Mouse (Mus musculus) forebrain, embryonic 11.5 days (tissue): ENCODE data around the gene Prodh2. TPM values are rescaled to one million over a fixed set of nuclear protein-coding genes. Genes with fewer than 3 reads are reported as not detected.

ENCODE experiments used
- ATAC-seq: fragments of 200-750 bp; cut with Nextera tagmentation; replicated peaks from 2 replicates; pipeline ENCODE4 v1.8.0; 2017; ENCODE audit warnings: moderate TSS enrichment; ENCODE audit not compliant: low FRiP score
- DNase-seq: peaks from one replicate; pipeline ENCODE4 v3.0.0-alpha.2; 2017; ENCODE audit warnings: low spot score
- H3K27ac ChIP-seq: fragments of 300-500 bp; sonication (generic); 2 replicates; pipeline ENCODE4 v1.5.1; 2014; ENCODE audit warnings: low read depth, low read length
- H3K27me3 ChIP-seq: fragments of 300-500 bp; sonication (generic); 2 replicates; pipeline ENCODE4 v1.6.1; 2014; ENCODE audit warnings: mild to moderate bottlenecking, low read length, mixed read lengths; ENCODE audit not compliant: control insufficient read depth, insufficient read depth
- H3K36me3 ChIP-seq: fragments of 300-500 bp; sonication (generic); 2 replicates; pipeline ENCODE4 v1.6.1; 2014; ENCODE audit warnings: mild to moderate bottlenecking, low read length, moderate library complexity, mixed read lengths; ENCODE audit not compliant: control insufficient read depth, insufficient read depth
- H3K4me1 ChIP-seq: fragments of 300-500 bp; sonication (generic); replicated peaks from 2 replicates; pipeline ENCODE4 v1.6.1; 2014; ENCODE audit warnings: low read length, mixed read lengths; ENCODE audit not compliant: control insufficient read depth, insufficient read depth
- H3K4me2 ChIP-seq: fragments of 300-500 bp; sonication (generic); 2 replicates; pipeline ENCODE4 v1.6.1; 2014; ENCODE audit warnings: low read depth, mild to moderate bottlenecking, low read length, moderate library complexity, mixed read lengths; ENCODE audit not compliant: severe bottlenecking
- H3K4me3 ChIP-seq: fragments of 300-500 bp; sonication (generic); 2 replicates; pipeline ENCODE4 v1.5.1; 2014; ENCODE audit warnings: low read depth, low read length
- H3K9ac ChIP-seq: fragments of 300-500 bp; sonication (generic); 2 replicates; pipeline ENCODE4 v1.6.1; 2014; ENCODE audit warnings: low read length
- H3K9me3 ChIP-seq: fragments of 300-500 bp; sonication (generic); 2 replicates; pipeline ENCODE4 v1.6.1; 2016; ENCODE audit warnings: low read length, mixed read lengths; ENCODE audit not compliant: control insufficient read depth
- WGBS: fragments of 180-500 bp; shearing (Covaris S2); extraction: QIAGEN DNeasy Blood & Tissue Kit; methylation state at CpG from one replicate; pipeline ENCODE4 v1.1.7; 2014; 5-methylcytosine and 5-hydroxymethylcytosine counted together
- polyA plus RNA-seq: library from polyadenylated mRNA; unstranded; fragments of >200 nt; fragmentation: Nextera tagmentation; extraction: Ambion mirVana; gene quantifications from 2 replicates; pipeline ENCODE4 v1.2.1, GENCODE M21; 2014

The Prodh2 gene
- polyA plus RNA-seq: not detected in 2 replicates

GRCm38 (mm10) chr7:30493401-30493931 is at the start of gene Prodh2:
TSS of gene Prodh2 (plus strand) at chr7:30493622.
- Histone ChIP-seq H3K4me2 (no peak within 1 kb of the TSS), H3K4me1 (no peaks in the 10 kb centered on the region), H3K9ac (no peak within 1 kb of the TSS), H3K9me3 (no peaks in the 10 kb centered on the region), H3K36me3 (no peaks in the 10 kb centered on the region), H3K27ac (no peak within 1 kb of the TSS), H3K27me3 (no peaks in the 10 kb centered on the region), H3K4me3 (no peak within 1 kb of the TSS)
- WGBS: 56% methylated on average over 11 of the region's 11 CpGs
- ATAC-seq (no peak), DNase-seq (no peak)

- H3K36me3 ChIP-seq: no peaks in the 10 kb centered on the region
- no peak for ATAC-seq
- WGBS: 19% methylated on average over 9 of the region's 9 CpGs
- H3K27me3 ChIP-seq: no peaks in the 10 kb centered on the region
- no peak overlapping the region for H3K27ac ChIP-seq
- no peaks in the 10 kb centered on the region for H3K9me3 ChIP-seq
- no peak overlapping the region for H3K9ac ChIP-seq
- H3K4me3 ChIP-seq: peak overlapping the region; percentile 75; the same call in 1 of the 2 replicates
- DNase-seq: no peak
- peaks cover 5% of the 10 kb centered on the region for H3K4me1 ChIP-seq
- peak overlapping the region; percentile 79 for H3K4me2 ChIP-seq
These were observed 49.7 kb upstream of the Prodh2 start for GRCm38 (mm10) chr7:30443696-30444095.

DNA sequence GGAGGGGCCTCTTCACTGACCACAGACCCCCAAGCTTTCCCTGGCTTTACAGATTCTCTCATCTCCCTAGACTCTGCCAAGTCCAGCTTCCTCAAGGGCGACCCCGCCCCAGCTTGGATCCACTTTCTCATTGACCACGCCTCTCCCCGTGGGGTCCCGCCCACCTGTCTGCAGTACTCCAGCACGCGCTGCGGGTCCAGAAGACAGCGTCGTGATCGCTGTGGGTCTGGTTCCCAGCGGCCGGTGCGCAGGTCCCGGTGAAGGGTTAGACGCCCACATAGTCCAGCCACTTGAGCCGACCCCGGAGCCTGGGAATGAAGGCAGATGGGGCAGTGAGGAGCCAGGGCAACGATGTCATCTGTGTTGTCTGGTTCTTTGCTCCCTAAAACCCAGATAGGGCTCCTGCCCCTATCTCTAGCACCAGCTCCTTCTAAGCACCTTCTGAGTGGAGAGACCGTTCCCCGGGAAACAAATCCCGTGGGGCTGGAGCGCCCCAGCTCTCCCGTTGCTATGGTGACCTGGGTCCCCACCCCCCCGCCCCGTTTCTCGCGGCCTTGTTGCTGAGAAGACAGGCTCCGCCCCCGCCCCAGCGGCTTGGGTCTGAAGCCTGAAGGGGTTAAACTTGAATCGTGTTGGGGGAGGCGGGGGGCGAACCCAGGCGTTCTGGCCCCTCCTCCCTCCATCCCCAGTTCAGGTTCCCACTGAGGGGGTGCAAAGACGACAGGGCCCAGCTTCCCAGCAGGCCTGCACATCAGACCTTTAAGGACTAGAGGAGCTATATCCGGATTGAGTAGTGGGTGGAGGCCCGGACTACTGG is 49.1 kb upstream of the Prodh2 start:
- H3K27me3 ChIP-seq: no peaks in the 10 kb centered on the region
- WGBS: under 1% methylated on average over 38 of the region's 38 CpGs
- H3K27ac ChIP-seq: peak overlapping the region; percentile 75

DNA sequence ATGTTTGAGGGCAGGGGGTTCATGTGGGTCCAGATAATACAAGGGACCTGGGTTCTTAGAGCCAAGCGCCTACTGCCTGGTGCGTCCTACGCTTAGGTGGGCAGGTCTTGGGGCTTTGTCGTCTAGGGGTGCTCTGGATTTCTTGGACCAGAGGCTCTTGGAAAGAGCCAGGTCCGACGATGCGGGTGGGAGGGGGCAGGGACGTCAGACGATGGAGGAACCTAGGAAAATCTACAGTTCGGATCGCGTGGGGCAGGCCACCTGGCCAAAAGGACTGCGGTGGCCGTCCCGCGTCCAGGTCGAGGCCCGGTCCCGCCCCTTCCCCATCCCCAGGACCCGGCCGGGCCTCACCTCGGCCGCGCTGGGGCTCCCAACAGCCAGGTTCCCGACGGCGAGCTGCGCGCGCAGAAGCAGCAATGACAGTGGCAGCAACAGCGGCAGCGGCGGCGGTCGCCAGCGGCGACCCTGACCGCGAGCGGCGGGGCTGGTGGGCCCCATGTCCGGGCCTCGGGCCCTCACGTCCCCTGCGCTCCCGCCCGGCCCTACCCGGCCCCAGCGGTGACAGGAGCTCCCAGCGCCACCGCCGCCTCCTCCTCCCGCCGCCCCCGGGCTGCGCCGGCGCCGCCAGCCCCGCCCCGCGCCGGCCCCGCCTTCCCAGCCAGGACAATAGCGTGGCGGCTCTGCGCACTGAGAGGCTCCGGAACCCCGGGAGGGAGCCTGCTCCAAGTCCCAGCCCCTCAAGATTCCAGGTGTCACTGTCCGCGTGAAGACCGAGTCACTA is 48.3 kb upstream of the Prodh2 start, which contains the start of gene Aplp1:
Aplp1 (minus strand) TSS at position 565 of the 781 bp plus-strand sequence.
- Histone ChIP-seq H3K4me3 (peak within 1 kb of the TSS; percentile 75), H3K27me3 (no peaks in the 10 kb centered on the region), H3K36me3 (no peaks in the 10 kb centered on the region), H3K4me1 (peaks cover 5% of the 10 kb centered on the region), H3K9me3 (no peaks in the 10 kb centered on the region), H3K9ac (peak within 1 kb of the TSS; percentile 74), H3K4me2 (peak within 1 kb of the TSS; percentile 79), H3K27ac (peak within 1 kb of the TSS; percentile 75)
- ATAC-seq (peak; percentile 82), DNase-seq (peak; percentile 87)
- under 1% methylated on average over 69 of the region's 72 CpGs for WGBS

More for the DNA sequence above, 49.1 kb upstream of the Prodh2 start:
- H3K4me3 ChIP-seq: peak overlapping the region; percentile 75
- no peaks in the 10 kb centered on the region for H3K36me3 ChIP-seq
- peaks cover 5% of the 10 kb centered on the region for H3K4me1 ChIP-seq
- ATAC-seq: peak; percentile 51
- H3K9me3 ChIP-seq: no peaks in the 10 kb centered on the region
- peak; percentile 89 for DNase-seq
- H3K4me2 ChIP-seq: peak overlapping the region; percentile 79
- peak overlapping the region; percentile 74 for H3K9ac ChIP-seq

- no peaks in the 10 kb centered on the region for H3K36me3 ChIP-seq
- H3K9me3 ChIP-seq: no peaks in the 10 kb centered on the region
- DNase-seq (no peak), ATAC-seq (no peak)
- H3K4me1 ChIP-seq: 0 out of 2 replicates have a peak, but pooled peaks cover 3% of the 10 kb centered on the region
- WGBS: 70% methylated on average over 7 of the region's 7 CpGs
- H3K4me3 ChIP-seq: no peak overlapping the region
- H3K27me3 ChIP-seq: peaks cover 29% of the 10 kb centered on the region
- no peak overlapping the region for H3K27ac ChIP-seq
- no peak overlapping the region for H3K4me2 ChIP-seq
- H3K9ac ChIP-seq: no peak overlapping the region
These were observed 43.2 kb upstream of the Prodh2 start for GRCm38 (mm10) chr7:30450241-30450640.

- DNase-seq: no peak
- Histone ChIP-seq H3K4me3 (no peak overlapping the region), H3K27me3 (peaks cover 59% of the 10 kb centered on the region), H3K36me3 (no peaks in the 10 kb centered on the region), H3K4me1 (peaks cover 14% of the 10 kb centered on the region), H3K9me3 (no peaks in the 10 kb centered on the region), H3K27ac (no peak overlapping the region), H3K9ac (no peak overlapping the region), H3K4me2 (no peak overlapping the region)
- no peak for ATAC-seq
- 15% methylated on average over 25 of the region's 25 CpGs for WGBS
These were observed 40.1 kb upstream of the Prodh2 start for GRCm38 (mm10) chr7:30453327-30453726.

DNA sequence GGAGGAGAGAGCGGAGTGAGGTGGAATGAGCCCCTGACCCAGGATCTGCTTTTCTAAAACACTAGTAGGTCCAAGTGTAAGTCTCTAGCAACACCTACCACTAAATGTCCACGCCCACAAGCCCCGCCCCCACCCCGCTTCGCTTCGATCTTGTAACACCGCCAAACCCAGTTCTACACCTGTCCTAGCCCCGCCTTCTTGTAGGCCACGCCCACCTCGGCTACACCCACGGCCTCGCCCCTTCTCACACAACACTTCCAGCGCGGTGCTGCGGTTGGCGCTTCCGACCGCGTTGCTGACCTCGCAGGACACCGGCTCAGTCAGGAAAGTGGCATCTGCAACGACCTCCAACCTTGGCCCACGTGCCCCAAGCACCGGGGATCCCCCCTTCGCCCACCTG is 39.7 kb upstream of the Prodh2 start:
- ATAC-seq: no peak
- no peaks in the 10 kb centered on the region for H3K9me3 ChIP-seq
- peaks cover 14% of the 10 kb centered on the region for H3K4me1 ChIP-seq
- WGBS: 2% methylated on average over 25 of the region's 25 CpGs
- no peak for DNase-seq
- H3K9ac ChIP-seq: no peak overlapping the region
- no peaks in the 10 kb centered on the region for H3K36me3 ChIP-seq
- no peak overlapping the region for H3K4me3 ChIP-seq
- H3K4me2 ChIP-seq: no peak overlapping the region
- H3K27me3 ChIP-seq: peaks cover 63% of the 10 kb centered on the region
- H3K27ac ChIP-seq: no peak overlapping the region

DNA sequence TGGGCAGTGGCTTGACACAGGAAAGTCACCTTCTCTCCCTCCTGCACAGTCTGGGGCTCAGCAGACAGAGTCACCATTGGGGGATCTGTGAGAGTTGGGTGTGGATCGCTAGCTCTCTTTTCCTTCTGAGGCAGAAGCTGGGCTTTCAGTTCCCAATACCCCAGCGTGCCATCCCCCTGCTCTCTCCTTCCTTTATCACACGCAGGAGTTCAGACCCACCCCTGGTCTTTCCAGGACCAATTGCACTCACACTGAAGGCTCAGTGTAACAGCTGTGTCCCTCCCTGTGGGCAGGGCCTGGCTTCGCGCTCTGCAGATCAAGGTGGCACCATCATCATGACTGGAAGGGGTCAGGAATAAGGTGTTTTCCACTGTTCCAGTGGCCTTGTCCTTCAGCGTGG is 39.2 kb upstream of the Prodh2 start:
- H3K4me2 ChIP-seq: no peak overlapping the region

More for the DNA sequence above, 39.2 kb upstream of the Prodh2 start:
- peaks cover 14% of the 10 kb centered on the region for H3K4me1 ChIP-seq
- no peaks in the 10 kb centered on the region for H3K9me3 ChIP-seq
- no peak overlapping the region for H3K27ac ChIP-seq
- no peaks in the 10 kb centered on the region for H3K36me3 ChIP-seq
- peaks cover 67% of the 10 kb centered on the region for H3K27me3 ChIP-seq
- DNase-seq (no peak), ATAC-seq (no peak)
- no peak overlapping the region for H3K9ac ChIP-seq
- WGBS: 6% methylated on average over 6 of the region's 6 CpGs
- H3K4me3 ChIP-seq: no peak overlapping the region
